Mouse (Mus musculus) mesoderm, embryonic 11.5 days (tissue): ENCODE measurements around the gene Slc25a4.
"Not testable (repeated sequence)": the region's sequence is repeated elsewhere in the genome, so short reads cannot be mapped to it uniquely, and the experiment has no call there.

Source experiments
- DNase-seq: peaks from one replicate; pipeline ENCODE4 v3.0.0-alpha.2; 2012; ENCODE audit warnings: low read depth, low spot score

Slc25a4 gene

DNA sequence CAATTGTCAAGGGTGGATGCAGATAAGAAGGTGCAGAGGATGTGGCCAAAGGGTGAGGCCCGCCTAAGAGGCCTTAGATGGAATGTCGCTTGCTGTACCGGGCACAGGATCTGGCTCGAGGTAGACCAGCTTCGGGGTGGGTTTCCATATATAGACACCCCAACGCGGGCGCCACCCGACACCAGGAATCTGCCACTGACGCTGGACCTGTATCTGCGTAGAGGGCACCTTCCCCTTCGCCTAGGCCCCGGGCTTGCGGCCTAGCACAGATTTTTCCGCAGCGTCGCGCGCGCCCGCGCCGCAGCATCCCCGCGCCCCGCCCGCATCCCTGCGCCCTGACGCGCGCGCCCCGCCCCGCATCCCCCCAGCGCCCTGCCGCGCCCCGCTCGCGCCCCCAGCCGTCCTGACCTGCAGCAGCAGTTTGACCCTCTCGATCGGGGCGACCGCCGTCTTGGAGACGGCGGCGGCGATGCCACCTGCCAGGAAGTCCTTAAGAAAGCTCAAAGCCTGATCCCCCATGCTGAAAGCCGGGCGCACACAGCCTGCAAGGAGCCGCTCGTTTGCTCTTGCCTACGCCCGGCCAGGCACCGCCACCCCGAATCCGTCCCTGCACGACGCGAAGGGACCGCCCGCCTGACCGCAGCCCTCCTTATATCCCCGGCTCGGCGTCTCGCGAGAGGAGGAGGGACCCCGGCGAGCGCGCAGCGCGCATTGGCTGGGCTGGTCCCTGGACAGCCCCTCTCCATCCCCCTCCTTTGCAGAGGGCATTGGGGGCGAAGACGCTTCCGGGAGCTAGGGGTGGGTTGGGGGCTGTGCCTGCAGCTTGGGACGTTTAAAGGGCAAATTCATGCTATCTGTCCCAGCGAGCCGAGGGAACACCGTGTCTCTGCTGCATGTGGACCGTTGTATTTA, at the start of gene Slc25a4:
TSS of gene Slc25a4 (minus strand) at position 881 of the 912 bp plus-strand sequence.
- DNase-seq = peak; percentile 97

DNA sequence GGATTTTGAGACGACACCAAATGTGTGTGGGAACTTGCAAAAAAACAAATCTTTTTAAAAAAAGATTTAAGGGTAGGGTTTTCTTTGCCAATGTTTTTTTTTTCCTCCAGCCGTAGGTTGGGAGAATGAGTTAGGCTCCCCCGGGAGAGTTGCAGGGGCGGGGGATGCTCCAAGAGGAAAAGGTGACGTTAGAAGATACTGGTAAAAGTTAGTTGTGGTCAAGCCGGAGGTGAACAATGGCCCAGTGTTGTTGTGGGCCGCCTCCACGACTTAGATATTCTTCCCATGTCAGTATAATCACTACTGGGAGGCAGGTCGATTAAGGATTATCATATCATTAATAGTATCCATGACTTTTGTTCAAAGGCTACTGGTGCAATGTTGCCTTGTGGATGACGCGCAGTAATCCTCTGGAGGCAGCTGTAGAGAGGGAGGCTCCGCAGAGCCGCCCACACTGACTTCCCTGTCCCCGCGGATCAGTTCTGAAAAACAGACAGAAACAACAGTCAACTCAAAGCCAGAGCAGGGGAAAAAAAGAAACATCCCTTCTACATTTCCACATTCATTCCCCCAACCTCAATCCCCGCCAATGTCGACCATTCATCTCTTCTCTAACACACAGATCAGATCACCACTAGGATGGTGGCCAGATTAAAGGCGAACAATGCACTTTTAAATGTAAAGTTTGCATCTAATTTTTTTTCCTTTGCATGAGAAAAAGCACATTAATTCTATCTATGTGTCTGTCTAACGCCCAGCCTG, 47.0 kb upstream of the Slc25a4 start:
- no peak for DNase-seq

DNA sequence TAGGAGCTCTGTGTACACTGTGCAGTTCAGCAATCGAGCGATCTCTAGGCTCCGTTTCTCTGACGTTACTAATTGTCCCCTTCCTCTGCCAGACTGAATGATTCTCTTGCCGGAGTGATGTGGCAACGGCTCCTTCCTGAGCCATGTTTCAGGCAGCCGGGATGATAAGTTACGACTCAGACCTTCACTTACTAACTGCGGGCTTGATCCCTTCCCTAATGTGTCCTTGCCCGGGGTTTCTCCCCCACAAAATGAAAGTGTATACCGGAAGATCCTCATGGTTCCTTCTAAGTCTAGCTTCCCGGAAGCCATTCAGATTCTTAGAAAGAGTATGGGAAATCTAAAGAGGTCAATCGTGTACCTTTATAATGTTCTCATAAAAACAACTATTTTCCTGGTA, 41.4 kb upstream of the Slc25a4 start:
- DNase-seq = no peak

DNA sequence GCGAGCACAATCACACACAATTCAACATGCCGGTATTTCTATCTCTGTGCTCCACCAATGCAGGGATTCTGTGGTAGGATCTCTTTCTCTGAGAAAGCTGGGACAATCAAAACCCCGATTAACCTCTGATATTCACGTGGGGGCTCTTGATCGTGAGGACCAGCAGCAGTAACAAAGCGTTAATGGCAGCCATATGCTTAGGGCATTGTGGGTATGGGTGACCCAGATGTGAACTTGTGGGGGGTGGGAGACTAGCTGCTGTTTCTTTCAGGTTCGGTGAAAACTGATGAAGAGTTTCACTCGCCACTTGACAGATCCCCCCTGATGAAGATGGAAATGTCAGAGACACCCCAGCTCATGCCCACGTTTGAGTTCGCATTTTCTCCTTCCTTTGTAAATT, 40.5 kb upstream of the Slc25a4 start:
- no peak for DNase-seq

DNA sequence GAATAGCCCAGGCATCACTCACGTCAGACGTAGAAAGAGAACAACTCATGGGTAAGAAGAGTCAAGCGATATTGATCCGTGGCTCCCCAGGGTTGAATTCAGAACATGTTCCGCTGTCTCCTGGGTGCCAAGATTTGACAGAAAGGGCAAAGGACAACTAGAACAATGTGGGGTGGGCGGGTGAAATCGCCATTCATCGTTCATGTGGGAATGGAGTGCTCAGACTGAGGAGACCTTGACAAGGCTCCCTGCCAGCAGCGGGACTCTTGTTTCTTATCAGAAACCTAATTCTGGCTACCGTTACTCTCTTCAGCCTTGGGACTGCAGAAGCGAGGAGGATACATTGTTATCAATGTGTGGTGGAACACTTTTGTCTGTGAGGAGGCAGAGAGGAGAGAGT, 35.3 kb upstream of the Slc25a4 start:
- DNase-seq = peak; percentile 45

DNA sequence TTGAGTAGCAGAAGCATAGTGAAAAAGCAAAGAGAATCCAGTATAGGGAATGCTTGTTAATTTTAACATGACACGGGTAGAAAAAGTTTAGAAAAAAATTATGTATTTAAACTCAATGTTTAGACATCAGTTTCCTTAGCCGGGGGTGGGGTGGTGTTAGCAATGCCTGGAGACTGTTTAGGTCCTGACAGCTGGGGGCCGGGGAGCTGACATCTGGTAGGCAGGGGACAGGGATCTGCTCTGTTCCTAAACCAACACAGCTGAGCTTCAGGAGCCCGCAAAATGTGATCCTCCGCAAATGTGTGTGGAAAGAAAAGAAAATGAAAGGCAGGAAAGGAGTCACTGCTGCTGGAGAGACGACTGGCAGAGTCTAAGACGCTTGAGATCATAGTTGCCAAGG, 31.9 kb upstream of the Slc25a4 start:
- no peak for DNase-seq

DNA sequence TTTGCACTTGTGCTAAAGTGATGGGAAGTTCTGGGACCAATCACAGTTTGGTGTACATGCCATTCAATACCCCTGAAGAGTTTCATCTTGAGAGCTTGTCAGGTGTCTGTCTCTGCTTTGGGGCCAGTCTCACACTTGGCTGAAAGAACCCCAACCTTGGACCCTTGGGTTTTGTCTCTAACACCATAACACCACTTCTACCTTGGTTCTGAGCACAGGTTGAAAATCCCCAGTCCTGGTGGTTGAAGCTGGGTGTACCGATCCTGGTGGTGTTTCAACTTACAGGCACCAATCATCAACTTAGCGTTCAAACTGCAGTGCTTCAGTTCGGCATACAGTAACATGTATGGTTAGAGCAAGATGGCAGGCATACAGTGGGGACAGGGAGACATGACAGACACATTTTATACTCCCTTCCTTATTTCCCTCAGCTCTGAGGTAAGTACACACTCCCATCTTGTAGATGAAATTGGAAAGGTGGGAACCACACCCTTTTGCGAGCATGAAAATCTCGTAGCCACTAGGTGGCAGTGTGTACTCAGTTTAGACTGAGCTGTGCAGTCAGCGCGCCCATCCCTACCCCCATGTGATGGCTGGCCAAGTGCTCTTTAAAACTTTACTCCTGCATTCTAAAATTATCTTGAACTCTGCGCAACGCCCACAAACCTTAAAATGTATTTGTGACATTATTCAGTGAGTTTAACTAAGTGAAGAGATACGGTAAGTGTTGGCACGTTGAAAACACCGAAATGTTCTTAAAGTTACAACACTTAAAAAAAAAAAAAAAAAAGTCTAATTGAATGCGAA, 30.7 kb upstream of the Slc25a4 start:
- peak; percentile 87 for DNase-seq

DNA sequence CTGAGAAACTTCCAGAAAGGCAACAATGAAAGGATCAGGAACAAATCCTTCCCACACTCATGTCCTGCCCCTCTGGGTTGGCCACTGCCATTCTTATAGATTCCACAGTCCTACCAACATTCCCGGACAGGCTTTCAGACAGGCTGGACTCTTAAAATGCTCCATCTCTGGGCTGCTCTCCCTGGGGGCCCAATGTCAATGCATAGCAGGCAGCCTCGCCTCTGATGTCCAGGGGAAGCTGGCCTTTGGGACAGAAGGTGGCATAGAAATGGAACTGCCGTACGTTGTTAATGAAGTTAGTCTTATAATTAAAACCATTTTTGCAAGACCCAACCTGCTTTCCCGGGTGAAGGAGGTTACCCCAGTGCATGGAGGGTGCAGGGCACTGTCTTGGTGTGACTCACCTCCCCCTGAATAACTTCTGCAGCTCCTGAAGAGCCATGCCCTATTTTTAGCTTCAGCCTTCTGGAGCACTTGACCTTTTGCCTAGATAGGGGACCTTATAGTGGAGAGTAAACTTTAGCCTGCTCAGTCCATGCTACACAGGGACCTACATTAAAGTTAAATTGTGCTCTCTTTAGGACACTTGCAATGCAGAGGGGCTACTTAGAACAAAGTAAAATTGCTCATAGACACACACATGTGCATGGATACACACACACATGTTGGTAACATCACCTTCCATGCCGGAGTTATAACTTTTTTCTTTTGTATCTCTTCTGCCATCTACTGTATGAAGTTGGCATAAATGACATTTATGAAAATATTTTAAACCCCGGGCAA, 25.5 kb upstream of the Slc25a4 start:
- DNase-seq = no peak

DNA sequence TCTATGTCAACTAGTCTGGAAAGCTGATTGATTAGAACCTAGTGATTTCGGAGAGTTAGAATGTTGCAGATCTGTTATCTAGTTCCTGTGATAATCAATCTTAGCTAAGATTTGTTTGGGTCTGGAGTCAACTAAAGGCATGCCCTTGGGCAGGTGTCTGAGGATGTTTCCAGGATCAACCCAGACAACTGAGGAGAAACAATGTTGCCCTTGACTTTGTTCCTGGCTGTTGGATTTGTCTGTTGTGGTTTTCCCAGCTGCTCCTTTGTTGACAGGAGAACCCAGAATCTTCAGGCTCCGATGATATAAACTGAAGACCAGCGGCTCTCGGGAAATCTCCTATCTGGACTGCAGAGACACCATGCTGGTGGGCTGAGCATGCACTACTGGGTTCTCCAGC, 23.7 kb upstream of the Slc25a4 start:
- DNase-seq = no peak

DNA sequence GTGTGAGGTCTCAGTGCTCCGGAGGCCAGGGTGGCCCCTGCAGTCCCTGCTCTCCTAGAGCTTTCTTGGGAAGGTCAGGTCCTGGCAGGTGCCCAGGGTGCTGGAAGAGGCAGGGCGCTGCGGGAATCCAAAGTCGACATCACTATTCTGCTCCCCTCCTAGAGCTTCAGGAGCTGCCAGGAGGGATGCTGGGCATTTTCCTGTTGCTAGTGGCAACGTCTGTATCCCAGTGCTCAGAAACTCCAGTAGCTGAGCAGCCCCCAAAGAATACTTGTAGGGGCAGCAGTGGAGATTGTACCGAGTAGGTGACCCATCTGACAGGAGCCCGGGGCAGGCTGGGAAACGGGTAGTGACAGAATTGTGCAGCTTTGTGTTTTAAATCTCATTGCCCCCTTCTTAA, 21.7 kb upstream of the Slc25a4 start:
- DNase-seq = no peak

DNA sequence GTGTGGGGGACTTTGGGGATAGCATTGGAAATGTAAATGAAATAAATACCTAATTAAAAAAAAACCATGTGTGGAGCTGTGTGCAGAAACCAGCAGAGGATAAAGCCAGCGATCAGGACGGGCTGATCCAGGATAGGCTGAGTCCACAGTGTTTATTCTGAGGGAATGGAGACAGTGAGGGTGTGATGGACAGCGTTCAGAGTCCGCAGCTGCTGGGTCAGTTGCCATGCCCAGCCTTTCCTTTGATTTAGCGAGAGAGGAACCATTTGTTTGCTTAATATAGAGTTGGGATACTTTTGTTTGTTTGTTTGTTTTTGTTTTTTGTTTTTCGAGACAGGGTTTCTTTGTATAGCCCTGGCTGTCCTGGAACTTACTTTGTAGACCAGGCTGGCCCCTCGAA, 20.9 kb upstream of the Slc25a4 start:
- DNase-seq = not testable (repeated sequence)

DNA sequence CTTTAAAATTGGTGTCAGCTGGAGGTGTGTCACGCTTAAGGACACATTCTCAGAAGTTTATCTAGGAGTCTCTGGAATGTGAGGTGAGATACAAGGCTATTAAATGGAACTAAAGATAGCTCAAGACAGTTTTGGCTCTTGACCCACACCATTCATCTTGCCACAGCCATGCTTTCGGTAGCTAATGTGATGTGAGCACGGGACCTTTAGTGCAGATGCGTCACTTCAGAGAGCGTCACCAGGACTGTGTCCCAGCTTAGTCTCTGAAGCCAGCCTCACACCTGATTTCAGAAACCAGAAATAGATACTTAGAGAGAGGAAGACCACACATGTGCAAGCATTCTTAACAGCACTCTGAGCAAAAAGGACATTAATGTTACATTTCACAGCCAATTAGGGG, 15.5 kb upstream of the Slc25a4 start:
- no peak for DNase-seq

DNA sequence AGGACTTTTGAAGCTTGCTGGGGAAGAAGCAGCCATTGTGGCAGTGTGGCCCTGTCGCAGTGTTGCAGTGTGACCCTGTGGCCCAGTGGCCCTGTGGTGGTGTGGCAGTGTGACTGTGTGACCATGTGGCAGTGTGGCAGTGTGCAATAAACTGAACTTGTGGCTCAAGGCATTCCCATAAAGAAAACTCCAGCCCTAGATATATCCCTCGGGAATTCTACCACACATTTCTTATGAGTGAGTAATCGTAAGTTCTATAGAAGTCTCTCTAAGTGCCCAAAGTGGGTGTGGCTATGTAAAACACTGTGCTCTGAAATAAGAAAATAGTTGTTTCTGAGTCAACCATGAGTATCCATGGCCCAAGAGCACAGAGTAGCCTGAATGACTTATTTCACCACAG, 14.4 kb upstream of the Slc25a4 start:
- no peak for DNase-seq

DNA sequence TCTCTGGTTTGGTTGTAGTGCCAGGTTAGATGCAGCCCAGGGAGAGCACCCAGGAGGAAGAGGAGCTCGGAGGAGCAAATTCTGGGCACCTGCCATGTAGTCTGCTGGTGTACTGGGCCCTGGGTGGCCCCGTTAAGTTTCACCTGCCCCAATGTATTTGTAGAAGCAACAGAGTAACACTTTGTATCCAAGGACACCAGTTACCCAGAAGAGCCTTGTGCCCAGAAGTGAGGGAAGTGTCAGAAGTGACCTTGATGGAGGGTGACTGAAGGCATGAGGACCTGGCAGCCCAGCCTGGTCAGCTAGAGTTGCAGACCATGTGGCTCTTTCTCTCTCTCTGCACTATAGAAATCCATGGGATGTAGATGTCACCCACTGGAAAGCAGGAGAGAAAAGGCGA, 9.5 kb upstream of the Slc25a4 start:
- no peak for DNase-seq

DNA sequence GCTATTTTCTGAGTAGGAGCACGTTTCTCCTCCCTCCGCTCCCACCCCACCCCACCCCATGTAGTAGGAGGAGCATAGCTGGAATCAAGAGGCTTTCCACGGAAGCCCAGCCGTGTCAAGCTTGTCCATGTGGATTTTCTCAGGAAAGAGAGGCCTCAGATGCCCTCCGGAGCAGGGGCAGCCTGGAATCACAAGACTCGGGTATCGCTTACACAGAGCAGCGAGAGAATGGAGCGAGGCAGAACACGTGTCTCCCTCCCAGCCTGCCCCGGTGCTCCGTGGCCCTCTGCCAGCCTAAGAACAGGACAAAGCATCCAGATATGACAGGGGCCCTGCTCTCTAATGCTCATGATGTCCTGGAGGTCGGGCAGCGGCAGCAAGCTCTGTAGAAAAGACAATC, 5.8 kb upstream of the Slc25a4 start:
- DNase-seq = peak; percentile 60

DNA sequence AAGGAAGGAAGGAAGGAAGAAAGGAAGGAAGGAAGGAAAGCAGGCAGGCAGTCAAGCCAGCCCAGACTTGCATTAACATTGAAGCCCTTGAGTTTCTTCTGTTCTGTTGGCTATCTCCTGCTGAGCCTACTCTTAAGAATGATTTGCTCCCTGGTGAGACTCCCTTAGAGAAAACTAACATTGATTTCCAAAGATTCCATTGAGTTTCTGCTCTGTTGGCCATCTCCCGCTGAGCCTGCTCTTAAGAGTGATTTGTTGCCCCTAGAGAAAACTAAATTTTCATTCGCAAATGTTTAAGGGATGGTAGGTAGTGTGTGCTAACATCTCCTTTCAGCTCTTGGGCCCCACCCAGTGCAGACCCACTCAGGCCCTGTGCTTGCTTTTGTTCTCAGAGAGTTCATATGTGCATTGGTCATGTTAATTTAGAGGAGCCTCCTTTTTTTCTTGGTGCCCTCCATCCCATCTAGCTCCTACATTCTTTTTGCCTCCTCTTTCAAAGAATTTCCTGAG, 2.9 kb upstream of the Slc25a4 start:
- DNase-seq = no peak

DNA sequence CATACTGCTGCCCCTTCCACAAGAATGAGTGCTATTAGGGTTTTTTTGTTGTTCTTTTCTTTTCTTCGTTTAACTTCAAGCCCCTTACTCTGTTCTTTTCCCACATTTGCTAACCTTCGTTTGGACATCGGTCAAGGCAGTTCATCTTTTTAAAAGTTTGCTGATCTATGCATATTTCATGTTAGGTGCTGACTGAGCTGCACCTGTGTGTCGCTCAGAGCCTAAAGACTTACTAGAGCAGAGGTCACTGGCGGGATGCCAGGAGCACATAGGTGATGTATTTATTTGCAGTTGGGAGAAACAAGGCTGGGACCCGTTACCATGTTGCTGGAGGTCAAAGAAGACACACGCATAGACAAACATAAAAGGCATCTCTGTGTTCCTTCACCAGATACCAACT, 1.1 kb upstream of the Slc25a4 start:
- no peak for DNase-seq

DNA sequence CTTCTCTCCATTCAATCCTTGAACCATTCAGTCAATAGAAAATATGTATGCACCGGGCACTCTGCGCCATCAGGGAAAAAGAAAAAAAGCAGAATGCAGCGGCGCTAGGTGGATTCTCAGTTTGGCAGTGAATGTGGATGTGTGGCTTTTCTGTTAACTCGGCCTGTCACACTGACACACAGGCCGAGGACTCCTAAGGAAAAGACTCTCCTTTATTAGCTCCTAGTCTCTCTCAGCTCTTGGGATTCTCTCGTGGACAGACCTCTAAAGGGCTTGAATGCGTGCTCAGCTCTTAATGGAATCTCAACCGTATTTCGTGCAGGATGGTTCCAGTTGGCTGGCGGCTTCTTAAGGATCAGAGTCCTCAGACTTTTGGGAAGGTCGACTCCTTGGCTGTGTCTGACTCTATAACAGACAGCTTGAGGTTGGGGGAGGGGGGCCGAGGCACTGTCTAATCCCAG, 557 bp upstream of the Slc25a4 start:
- DNase-seq = no peak

DNA sequence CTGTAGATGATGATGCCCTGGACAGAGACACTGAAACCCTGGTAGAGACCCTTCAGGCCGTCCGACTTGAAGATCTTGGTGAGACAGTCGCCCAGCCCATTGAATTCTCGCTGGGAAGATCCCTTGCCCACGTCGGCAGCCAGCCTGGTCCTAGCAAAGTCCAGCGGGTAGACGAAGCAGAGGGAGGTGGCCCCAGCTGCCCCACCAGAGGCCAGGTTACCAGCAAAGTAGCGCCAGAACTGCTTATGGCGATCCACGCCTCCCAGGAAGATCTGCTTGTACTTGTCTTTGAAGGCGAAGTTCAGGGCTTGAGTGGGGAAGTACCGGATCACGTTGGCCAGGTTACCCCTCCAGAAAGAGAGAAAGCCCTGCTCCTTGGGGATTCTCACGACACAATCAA, 2.0 kb downstream of the Slc25a4 start:
- DNase-seq = no peak

DNA sequence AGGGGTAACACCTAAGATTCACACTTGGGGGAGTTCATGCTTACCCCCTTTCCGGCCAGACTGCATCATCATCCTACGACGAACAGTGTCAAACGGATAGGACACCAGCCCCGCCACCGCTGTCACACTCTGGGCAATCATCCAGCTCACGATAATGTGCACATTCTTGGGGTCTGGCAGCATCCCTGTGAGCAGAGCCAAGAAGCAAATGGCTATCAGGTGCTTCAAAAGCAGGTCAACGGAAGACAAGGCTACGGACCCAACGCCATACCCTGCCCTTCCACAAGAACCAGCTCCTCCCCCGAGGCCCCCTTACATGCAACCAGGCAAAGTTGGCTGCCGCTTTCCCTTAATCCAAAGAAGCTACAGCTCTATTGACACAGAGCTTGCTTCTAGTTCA, 2.7 kb downstream of the Slc25a4 start:
- DNase-seq = no peak

DNA sequence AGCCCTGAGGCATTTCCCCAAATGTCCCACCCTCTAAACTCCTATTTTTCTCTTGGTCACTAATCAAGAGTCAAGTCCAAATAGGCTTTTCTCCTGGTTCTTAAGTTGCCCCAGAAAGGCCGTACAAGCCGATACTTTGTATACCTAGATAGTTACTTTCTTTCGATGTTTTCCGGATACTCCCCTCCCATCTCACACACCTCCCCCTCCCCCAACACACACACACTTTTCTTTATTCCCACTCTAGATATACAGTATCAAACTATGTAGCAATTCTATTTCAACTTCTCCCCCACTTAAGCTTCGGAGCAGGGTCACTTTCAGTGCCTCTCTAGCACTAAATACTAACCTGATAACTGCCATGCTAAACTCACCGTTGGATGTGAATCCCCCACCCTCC, 5.0 kb downstream of the Slc25a4 start:
- DNase-seq = no peak
